Mouse (Mus musculus): ENCODE measurements around the gene Ank2.

The Ank2 gene

GRCm38 (mm10) chr3:127225799-127226730 is 273.1 kb downstream of the Ank2 start:
- no peak for DNase-seq

- DNase-seq, result no peak
Measured at GRCm38 (mm10) chr3:127225167-127225798, 273.9 kb downstream of the Ank2 start.

- no peak for DNase-seq
Measured at GRCm38 (mm10) chr3:127224315-127225166, 274.6 kb downstream of the Ank2 start.

- no peak for DNase-seq
Measured at GRCm38 (mm10) chr3:127222086-127222485, 277.1 kb downstream of the Ank2 start.

- no peak for DNase-seq
Measured at GRCm38 (mm10) chr3:127220859-127221258, 278.3 kb downstream of the Ank2 start.

- no peak for DNase-seq
Measured at GRCm38 (mm10) chr3:127213534-127213933, 285.6 kb downstream of the Ank2 start.

- no peak for DNase-seq
Measured at GRCm38 (mm10) chr3:127211119-127211518, 288.0 kb downstream of the Ank2 start.

- DNase-seq, result no peak
Measured at GRCm38 (mm10) chr3:127210552-127210951, 288.6 kb downstream of the Ank2 start.

- DNase-seq, result no peak
Measured at GRCm38 (mm10) chr3:127208871-127209270, 290.3 kb downstream of the Ank2 start.

GRCm38 (mm10) chr3:127205883-127206434 is 293.2 kb downstream of the Ank2 start:
- DNase-seq, result no peak

- DNase-seq, result no peak
Measured at GRCm38 (mm10) chr3:127202484-127203115, 296.6 kb downstream of the Ank2 start.

- no peak for DNase-seq
Measured at GRCm38 (mm10) chr3:127200789-127201188, 298.4 kb downstream of the Ank2 start.

- DNase-seq, result no peak
Measured at GRCm38 (mm10) chr3:127199112-127199665, 300.0 kb downstream of the Ank2 start.

GRCm38 (mm10) chr3:127198656-127199055 is 300.5 kb downstream of the Ank2 start:
- no peak for DNase-seq

- no peak for DNase-seq
Measured at GRCm38 (mm10) chr3:127188789-127189128, 310.4 kb downstream of the Ank2 start.

- no peak for DNase-seq
Measured at GRCm38 (mm10) chr3:127188086-127188788, 310.9 kb downstream of the Ank2 start.

- DNase-seq, result no peak
Measured at GRCm38 (mm10) chr3:127187081-127187480, 312.1 kb downstream of the Ank2 start.

- DNase-seq, result no peak
Measured at GRCm38 (mm10) chr3:127186239-127186638, 312.9 kb downstream of the Ank2 start.

- no peak for DNase-seq
Measured at GRCm38 (mm10) chr3:127183998-127184753, 315.0 kb downstream of the Ank2 start.

- no peak for DNase-seq
Measured at GRCm38 (mm10) chr3:127172697-127173096, 326.5 kb downstream of the Ank2 start.

- no peak for DNase-seq
Measured at GRCm38 (mm10) chr3:127170246-127170645, 328.9 kb downstream of the Ank2 start.

All from B cell, adult 2 months (primary cell).